Mouse (Mus musculus): Measurements from ENCODE around the gene Sult2b1. TPM values are rescaled to one million over a fixed set of nuclear protein-coding genes. Genes with fewer than 3 reads are reported as not detected.

Gene Sult2b1
- polyA plus RNA-seq, 1 experiment = 210 TPM

DNA sequence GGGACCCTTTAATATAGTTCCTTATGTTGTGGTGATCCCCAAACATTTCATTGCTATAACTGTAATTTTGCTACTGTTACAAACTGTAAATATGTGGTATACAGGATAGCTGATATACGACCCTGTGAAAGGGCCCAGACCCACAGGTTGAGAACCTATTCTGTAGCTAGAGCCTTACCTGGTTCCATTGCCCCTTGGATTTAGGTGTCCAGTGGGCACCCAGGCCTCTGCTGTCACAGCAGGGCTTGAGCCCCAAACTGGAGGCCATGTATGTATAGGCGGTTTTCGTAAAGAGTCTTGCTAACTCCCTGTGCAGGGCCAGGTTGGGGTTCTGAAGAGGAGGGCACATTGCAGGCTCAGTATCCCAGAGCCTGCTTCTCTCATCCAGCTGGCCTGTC is 68.0 kb downstream of the Sult2b1 start:
- no peak for DNase-seq (ENCODE audit: low read depth, low spot score)
- 80% methylated on average over 3 of the region's 3 CpGs for WGBS

DNA sequence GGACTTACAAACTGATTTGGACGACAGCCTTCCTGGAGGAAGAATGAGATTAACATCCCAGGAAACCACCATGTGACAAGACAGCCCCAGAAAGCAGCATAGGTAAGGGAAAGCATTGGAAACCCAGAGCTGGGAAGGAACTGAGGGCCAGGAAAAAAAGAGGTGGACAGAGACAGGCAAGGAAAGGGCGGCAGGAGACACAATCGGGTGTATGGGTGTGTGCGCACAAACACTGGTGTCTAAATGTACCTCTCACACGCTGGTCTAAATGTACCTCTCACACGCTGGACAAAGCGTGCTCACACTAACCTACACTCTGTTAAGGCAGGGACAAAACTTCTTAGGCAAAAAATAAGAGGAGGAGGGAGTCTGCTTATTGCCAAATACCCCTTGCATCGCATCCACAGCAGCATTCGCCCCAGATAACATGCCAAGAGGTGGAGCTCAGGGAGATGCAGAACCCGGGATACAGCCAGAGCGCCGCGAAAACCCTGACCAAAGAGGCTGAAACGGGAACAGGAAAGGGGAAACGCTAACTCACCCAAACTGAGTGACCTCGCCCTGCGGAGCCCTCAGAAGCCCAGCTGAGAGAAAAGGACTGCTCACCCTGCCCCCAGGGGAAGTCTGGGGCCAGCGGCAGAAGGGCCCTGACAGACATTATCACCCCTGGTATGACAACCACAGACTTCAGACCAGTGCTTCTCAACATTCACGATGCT is 68.6 kb downstream of the Sult2b1 start:
- no peak for DNase-seq (ENCODE audit: low read depth, low spot score)
- WGBS = 60% methylated on average over 19 of the region's 19 CpGs

DNA sequence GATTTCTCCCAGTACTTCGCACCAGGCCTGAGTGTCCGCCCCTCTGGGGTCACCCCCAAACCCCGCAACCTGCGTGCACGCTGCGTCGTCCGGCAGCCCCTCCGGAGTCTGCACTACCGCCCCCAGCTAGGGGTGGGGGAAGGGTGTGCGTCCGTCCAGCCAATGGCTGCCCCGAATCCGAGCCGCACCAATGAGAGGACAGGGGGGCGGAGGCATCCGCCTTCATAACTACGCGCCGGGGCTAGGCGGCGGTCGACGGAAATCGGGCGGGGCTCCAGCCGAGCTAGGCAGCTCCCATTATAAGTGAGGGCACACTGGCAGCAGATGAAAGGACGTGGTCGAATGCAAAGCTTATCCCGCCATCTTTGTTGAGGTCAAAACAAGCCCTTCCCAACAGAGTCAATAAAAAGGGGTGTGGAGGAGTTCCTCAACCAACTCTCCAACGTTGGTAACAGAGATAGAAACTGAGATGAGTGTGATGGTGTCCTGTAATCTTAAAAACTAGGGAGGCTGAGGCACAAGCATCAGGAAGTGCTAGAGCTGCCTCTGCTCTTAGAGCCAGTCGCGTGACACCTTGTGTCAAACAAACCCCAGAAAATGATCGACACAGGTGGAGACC is 69.3 kb downstream of the Sult2b1 start, which contains the start of gene Rpl18:
Gene Rpl18, plus strand, starts transcription at position 368 of the 619 bp plus-strand sequence.
- no peak for DNase-seq (ENCODE audit: low read depth, low spot score)
- 2% methylated on average over 34 of the region's 34 CpGs for WGBS

DNA sequence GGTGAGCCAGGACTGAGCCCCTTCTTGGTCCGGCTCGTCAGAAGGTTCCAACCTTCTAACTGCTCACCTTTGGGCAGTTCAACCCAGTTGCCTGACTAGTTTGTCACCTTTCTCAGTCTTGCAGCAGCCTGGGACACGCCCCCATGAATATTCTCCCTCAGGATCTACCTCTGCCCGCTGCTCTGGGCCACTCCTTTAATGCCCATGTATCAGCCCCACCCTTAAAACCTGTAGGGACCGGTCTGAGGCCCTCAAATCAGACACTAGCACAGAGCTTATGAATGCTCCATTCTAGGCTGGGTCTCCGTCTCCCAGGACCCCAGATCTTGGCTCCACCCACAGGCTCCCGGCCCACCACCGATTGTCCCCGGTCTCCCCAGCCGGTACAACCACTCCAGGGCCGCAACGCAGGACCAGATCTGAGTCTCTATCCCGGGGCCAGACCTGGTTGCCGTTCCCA is 69.8 kb downstream of the Sult2b1 start:
- WGBS = 2% methylated on average over 14 of the region's 14 CpGs

DNA sequence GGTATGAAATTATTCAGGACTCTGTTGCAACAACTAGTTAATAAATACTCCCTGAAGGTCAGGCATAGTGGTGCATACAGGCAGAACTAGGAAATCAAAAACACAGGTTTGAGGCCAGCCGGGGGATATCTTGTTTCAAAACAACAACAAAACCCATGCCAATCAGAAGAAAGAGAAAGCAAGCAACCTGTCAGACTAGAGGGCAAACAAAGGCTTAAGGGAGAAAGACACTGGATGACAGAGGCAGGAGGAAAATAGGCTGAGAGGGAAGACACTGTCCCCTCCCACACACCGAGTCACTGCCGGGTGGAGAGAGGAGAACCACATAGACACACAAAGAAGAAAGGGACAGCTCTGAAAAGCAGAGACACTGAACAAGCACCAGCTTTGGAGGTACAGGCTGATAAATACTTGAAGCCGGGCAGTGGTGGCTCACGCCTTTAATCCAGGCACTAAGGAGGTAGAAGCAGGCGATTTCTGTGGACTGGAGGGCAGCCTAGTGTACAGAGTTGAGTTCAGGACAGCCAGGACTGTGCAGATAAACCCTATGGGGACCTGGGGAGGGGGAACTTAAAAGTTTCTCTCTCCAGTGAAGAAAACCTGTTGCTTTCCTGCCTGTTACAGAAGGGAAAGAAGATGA is 70.5 kb downstream of the Sult2b1 start:
- DNase-seq (ENCODE audit: low read depth, low spot score) = no peak
- 30% methylated on average over 6 of the region's 6 CpGs for WGBS

More for the DNA sequence above, 69.8 kb downstream of the Sult2b1 start:
- DNase-seq (ENCODE audit: low read depth, low spot score) = no peak

DNA sequence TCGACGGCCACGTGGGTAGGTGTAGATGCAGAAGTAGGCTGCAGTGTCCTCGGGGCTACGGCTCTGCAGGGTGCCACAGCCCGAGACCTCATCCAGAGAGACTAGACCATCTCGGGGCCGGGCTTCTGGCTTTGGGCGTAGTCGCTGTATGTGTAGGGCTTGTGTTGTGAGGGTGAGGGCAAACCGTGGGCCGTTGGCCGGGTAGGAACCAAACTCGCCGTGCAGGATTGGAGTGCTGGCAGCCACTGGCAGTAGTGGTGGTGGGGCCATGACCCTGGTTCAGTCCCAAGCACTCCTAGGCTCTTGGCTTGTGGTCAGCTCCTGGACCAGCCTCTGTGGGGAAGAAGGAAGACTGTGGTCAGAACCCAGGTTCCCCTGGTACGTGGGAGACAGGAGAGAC is 71.1 kb downstream of the Sult2b1 start:
- 36% methylated on average over 16 of the region's 16 CpGs for WGBS
- DNase-seq (ENCODE audit: low read depth, low spot score) = no peak

DNA sequence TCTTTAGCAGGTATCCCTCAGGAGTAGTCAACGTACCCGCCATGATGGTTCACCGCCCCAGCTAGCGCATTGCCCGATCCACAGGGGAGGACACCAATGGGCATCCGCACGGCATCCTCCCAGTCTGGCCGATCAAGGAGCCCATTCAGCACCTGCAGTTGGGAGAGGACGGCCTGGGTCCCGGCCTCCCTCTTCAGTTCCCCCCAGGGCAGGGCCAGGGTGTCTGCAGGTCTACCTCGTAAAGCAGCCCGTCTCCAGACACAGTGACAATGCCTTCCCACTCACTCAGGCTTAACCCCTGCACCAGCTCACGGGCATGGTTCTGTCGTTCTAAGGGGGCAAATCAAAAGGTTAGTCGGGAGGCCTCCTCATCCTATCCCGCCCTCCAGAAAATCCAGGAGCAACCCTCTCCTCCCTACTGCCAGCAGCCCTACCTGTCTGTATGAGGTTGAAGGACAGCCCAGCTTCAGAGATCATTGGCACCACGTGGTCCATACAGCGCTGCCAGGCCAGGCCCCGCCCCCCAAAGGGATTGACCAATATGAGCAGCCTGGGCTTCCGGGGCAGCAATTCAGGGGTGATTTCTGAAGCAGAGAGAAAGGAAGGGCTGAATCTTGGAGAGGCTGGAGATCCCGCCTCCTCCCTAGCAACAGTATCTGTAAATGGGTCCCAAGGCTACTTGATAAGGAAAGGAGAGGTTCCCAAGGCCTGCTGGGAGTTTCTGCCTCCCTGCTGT is 72.3 kb downstream of the Sult2b1 start:
- 52% methylated on average over 21 of the region's 21 CpGs for WGBS
- no peak for DNase-seq (ENCODE audit: low read depth, low spot score)

DNA sequence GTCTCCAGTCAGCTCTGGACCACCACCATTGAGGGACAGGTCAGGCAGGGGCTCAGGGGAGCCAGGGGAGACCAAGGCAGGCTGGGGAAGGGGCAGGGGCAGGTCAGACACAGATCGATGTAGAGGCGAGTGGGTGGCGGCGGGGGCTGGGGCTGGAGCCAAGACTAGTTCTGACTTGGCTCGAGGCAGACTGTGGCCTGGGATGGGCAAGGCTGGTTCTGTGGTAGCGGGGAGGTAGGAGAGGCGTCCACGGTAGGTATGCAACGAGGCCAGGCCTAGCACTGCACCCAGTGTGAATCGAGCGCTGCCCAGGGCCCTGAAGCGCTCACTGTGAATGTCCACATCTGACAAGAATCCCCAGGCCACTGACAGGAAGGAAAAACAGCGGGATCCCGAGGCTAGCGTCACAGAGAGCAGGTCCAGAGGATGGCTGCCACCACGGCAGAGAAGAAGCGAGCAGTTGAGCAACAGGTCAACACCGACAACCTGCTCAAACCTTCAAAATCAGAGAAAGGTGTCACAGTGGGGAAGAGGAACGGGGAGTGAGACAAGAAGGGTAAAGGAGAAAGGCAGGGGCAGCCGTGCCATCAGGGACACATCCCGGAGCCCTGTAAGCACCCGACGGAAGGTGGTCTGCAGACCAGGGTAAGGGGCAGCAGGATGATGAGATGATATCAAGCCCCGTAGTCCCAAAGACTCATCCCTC is 73.0 kb downstream of the Sult2b1 start:
- no peak for DNase-seq (ENCODE audit: low read depth, low spot score)
- 78% methylated on average over 24 of the region's 24 CpGs for WGBS

DNA sequence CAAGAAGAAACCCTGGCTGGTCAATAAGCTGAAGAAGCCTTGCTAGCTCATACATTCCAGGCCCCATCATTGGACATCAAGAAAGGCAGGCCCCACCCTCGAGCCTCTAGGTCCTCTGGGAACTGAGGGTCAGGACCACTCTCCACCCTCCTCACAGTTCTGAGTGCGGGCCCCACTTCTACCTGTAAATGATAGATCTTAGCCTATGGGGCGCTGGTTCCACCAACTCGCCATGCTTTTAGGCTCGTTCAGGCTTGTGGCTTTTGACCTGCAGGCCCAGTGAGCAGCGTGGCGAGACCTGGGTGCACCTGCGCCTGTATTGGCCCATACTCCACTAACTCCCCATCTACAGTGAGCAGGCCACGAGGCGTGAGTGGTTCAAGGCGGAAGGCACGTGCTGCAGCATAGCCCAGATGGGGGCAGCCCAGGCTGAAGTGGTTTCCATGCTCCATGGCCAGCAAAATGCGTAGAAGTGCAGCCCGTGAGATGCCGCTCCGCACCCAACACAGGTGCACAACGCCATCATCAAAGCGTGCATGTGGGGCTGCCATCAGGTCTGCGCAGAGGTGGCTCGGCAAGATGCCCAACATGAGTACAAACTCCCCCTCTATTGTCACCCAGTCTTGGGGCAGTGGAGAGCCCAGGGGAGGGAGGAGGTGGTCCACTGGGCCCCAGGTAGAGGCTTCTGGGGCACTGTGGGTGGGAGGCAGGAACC is 73.8 kb downstream of the Sult2b1 start:
- DNase-seq (ENCODE audit: low read depth, low spot score) = no peak
- 83% methylated on average over 20 of the region's 20 CpGs for WGBS

DNA sequence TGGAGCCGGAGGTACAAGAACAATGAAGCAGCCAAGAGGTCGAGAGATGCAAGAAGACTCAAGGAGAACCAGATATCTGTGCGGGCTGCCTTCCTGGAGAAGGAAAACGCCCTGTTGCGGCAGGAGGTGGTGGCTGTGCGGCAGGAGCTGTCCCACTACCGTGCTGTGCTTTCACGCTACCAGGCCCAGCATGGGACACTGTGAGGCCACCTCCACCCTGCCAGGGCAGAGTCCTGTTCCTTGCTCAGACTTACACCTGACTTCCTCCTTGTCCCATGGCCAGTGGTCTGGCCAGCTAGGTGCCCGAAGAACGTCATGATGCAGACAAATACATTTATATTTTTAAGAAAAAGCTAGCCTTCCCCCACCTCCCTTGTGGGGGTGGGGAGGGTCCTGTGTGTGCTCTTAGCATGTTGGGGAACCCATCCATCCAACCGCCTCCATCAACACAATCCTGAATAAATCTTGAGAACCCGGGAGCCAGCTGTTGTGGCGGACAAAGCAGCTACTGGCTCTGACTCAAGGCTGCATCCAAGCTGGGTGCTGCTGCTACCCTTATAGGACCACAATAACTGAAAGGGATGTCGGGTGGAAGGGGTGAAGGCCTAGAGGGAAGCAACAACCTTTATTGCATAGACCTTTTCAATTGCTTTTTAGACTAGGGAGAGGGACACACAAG is 74.7 kb downstream of the Sult2b1 start:
- no peak for DNase-seq (ENCODE audit: low read depth, low spot score)
- 60% methylated on average over 14 of the region's 14 CpGs for WGBS

DNA sequence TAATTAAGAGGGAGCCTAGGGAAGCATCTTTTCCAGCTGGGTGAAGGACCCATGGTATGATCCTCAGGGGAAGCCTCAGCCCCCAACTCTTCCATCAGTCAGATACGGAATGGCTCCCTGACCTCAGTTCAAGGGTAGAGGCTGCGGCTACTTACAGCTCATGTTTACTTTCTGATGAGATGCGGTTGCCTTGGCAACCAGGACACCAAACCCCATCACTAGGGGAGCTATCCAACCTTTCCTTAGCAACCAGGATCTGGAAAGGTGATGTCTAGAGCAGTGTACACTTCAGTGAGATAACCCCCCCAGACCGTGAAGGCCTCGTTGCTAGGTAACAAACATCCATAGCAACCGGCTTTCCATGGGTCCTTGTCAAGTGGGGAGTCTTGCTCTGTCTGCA is 75.4 kb downstream of the Sult2b1 start:
- no peak for DNase-seq (ENCODE audit: low read depth, low spot score)
- WGBS = 42% methylated on average over 6 of the region's 6 CpGs

DNA sequence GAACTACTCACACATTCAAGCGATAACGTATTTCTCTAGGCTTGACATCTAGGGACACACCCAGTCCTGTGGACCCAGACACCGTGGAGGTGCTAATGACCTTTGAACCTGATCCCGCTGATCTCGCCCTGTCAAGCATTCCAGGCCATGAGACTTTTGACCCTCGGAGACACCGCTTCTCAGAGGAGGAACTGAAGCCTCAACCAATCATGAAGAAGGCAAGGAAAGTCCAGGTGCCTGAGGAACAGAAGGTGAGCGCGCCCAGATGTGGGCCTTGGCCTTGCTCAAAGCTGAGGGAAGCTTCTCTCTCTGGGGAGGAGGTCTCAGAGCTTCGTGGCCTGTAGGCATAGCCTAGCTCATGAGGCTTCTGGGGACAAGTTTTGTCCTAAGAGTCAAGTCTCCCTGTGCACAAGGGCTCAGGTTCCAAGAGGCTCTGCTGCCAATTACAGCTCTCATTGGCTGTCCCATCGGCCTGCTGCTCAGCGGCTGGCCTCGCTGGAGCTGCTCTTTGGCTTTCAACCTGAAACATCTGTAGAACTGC is 76.2 kb downstream of the Sult2b1 start:
- 8% methylated on average over 13 of the region's 13 CpGs for WGBS
- no peak for DNase-seq (ENCODE audit: low read depth, low spot score)

DNA sequence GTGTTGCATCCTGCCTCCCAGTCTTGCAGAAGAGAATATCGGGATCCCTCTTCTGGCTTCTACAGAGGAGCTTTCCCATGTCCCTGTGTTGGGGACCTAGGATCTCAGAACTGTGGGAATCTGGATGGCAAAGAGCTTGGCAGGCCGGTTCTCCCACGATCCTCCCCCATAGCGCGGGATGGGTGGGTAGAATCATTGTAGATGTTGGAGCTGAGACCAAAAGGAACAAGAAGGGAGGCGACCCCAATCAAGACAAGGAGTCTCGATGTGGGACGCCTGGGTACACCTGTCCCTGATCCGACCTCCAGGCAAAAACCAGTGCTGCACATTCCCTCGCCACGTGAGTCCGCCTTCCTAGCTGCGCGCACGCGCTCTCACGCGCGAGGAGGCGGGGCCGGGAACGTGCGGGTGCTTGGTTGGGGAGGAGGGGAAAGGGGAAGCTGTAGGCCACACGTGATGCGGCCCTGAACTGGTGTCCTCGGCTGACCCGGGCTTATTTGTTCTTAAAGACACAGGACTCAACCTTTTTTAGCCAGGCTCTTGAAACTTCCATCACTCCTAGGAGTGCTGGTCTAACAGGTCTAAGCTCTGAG is 77.0 kb downstream of the Sult2b1 start:
- no peak for DNase-seq (ENCODE audit: low read depth, low spot score)
- 1% methylated on average over 27 of the region's 27 CpGs for WGBS

DNA sequence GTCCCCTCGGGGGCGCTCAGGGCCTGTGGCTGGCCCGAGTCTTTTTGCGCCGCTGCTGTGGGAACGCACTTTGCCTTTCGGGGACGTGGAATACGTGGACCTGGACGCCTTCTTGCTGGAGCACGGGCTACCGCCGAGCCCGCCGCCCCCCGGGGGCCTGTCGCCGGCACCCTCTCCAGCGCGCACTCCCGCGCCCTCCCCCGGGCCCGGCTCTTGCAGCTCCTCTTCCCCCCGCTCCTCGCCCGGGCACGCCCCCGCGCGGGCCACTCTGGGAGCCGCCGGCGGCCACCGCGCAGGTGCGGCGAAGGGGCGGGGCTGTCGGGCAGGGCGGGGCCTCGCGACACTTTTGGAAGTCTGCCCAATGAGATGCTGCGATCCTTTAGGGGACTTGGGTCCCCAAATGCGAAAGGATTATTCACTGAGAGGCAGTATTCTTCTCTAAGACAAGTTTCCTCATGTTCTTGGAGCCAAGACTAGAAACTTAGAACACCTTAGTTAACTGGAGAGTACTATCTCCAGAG is 77.7 kb downstream of the Sult2b1 start:
- under 1% methylated on average over 41 of the region's 45 CpGs for WGBS
- no peak for DNase-seq (ENCODE audit: low read depth, low spot score)

DNA sequence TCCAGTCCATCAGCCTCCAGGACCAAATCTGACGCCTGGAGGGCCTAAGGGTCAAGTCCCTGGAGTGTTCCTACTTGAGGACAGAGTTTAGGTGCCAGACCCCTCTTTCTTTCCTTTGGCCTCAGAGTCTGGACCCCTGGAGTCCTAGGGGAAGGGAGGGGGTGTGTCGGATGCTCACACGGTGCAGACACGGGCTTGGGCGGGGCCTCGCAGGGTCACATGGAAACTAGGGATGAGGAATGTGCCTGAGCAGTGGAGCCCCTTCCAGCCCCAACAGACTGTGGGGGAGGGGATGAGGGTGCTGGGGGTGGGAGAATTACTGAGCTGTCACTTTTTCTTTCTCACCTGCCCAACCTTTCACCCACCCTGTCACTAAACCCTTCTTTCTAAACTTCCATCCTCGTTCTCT is 78.6 kb downstream of the Sult2b1 start:
- 0% methylated on average over 7 of the region's 7 CpGs for WGBS
- no peak for DNase-seq (ENCODE audit: low read depth, low spot score)

DNA sequence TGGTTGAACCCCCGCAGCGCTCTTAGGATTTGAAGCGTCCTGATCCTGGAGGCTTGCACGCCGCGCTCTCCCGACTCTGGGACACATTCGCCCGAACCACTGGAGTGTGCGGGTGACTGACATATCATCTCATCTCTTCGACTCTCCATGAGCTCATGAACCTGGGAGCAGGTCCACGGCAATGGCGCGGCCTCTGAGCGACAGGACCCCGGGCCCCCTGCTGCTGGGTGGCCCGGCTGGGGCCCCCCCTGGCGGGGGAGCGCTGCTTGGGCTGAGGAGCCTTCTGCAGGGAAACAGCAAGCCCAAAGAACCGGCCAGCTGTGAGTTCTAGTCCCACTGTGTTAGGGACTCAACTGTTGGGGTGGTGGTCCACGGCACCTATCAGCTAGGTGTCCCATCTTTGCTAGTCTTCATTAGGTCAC is 79.0 kb downstream of the Sult2b1 start:
- no peak for DNase-seq (ENCODE audit: low read depth, low spot score)
- under 1% methylated on average over 21 of the region's 21 CpGs for WGBS

DNA sequence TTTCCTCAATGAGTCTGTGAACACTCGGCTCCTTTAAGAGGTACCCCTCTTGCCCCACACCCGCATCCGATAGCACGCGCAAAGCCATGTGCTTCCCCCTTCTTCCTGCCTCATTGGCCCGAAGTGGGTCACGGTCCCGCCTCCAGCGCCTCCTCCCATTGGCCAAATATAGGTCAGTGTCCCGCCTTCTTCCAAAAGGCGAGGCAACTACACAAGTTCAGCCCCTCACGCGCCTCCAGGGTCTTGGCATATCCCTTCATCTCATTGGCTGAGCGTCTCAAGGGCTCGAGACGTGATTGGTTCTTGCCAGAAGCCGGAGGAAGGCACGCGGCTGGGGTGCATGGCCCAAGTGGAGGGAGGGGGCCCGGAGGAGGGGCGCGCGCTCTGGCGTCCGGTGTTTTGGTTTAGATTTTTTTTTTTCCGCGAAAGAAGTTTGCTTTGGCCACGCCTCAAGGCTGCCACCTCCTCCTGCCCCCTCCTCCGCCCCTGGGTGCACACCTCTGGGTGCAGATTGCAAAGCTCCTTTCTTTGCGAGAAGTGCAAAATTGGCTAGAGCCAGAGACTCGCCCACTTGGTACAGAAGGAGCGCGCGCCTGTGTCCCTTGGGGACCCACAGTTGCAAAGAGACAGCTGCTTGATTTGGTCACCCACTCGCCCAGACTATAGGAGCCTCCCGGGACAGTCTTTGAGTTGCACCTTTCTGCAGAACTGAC is 79.6 kb downstream of the Sult2b1 start, which contains the start of gene Dbp:
Gene Dbp, plus strand, starts transcription at position 359 of the 713 bp plus-strand sequence.
- WGBS = under 1% methylated on average over 36 of the region's 36 CpGs
- DNase-seq (ENCODE audit: low read depth, low spot score) = no peak

Data from large intestine, adult 2 months (tissue).